Mouse (Mus musculus) erythroblast, embryonic 14.5 days (primary cell): Measurements from ENCODE around the gene Frmd5.

Experiments used
- GATA1 ChIP-seq: IDR thresholded peaks from 2 replicates; pipeline ENCODE4 v1.6.1; 2012; ENCODE audit warnings: low read length, inconsistent platforms, mixed read lengths
- TAL1 ChIP-seq: IDR thresholded peaks from 3 replicates; pipeline ENCODE4 v1.6.1; 2012; ENCODE audit warnings: low read length, inconsistent platforms, mixed read lengths

DNA sequence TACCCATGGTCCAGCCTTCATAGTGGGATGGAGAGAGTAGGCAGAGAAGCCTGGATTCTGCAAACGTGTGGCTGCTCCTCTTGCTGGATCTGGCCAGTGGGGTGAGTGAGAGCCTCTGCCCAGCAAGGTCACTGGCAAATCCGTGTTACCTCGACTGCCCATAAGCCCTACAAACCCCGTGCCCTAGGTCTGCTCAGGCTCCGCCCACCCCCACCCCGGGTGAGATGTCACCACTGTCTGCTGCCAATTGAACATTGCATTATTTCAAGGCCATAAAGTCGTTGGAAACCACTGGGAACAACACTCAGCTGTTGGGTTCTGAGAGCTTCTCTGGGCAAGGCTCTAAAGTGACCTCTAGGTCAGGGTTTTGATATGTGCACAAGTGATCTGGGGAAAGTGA, 208.6 kb downstream of the Frmd5 start:
- TF ChIP-seq TAL1 = no peak
- TF ChIP-seq GATA1 = no peak
